Mouse (Mus musculus) adrenal gland, postnatal 36 days (tissue): Measurements from ENCODE around the gene Dnajc8. TPM values are rescaled to one million over a fixed set of nuclear protein-coding genes. Genes with fewer than 3 reads are reported as not detected.
"Not testable (repeated sequence)": the region's sequence is repeated elsewhere in the genome, so short reads cannot be mapped to it uniquely, and the experiment has no call there.

ENCODE experiments used
- DNase-seq, 2 experiments: peaks; one replicate each; pipeline ENCODE4 v3.0.0; 2021; ENCODE audit warnings: mixed read lengths in 1 of 2
- total RNA-seq, 2 experiments: library from RNA; stranded (reverse); gene quantifications; 2 replicates each; pipeline ENCODE4 v1.2.3; 2021

The Dnajc8 gene
- total RNA-seq, 2 experiments from 2014 or later = 88.0 to 95.5 TPM

GRCm38 (mm10) chr4:132515369-132516155 is 19.8 kb upstream of the Dnajc8 start:
- DNase-seq = peak; percentile 93

DNA sequence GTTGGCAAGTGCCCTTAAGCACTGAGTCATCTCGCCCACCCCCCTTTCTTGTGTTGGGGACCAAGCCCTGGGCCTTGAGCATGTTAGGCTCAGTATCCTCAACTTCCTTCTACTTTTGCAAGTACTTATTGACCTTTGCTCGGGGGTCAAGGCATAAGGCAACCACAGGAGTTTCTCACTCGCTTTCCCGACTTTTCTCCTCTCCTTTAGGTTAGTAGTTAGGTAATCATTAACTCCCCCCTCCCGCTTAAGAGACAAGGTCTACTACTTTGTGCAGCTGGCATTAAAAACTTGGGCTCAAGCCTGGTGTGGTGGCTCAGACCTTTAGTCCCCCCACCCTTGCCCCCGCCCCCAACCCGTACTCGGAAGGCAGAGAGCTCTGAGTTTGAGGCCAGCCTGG is 17.3 kb upstream of the Dnajc8 start:
- DNase-seq = no peak

DNA sequence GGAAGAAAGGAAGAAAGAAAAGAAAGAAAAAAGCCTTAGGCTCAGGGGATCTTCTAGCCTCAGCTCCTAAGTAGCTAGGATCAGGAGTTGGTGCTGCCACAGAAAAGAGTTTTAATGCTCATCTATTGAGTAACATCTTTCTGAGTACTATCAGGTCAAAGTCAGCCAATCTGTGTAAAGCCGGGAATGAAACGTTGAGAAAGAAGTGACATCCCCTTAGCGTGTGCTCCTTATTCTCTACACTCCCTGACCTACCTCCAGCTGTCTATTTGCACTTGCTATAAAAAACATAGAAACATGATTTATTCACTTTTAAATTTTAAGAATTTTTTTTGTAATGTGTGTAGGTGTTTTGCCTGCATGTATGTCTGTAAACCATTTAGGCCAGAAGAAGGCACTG is 16.2 kb upstream of the Dnajc8 start:
- no peak for DNase-seq

GRCm38 (mm10) chr4:132524321-132524741 is 11.0 kb upstream of the Dnajc8 start:
- DNase-seq = no peak

GRCm38 (mm10) chr4:132524808-132525207 is 10.5 kb upstream of the Dnajc8 start:
- no peak for DNase-seq

GRCm38 (mm10) chr4:132526678-132527077 is 8.7 kb upstream of the Dnajc8 start:
- DNase-seq = no peak

GRCm38 (mm10) chr4:132527917-132528522 is 7.3 kb upstream of the Dnajc8 start:
- no peak for DNase-seq

DNA sequence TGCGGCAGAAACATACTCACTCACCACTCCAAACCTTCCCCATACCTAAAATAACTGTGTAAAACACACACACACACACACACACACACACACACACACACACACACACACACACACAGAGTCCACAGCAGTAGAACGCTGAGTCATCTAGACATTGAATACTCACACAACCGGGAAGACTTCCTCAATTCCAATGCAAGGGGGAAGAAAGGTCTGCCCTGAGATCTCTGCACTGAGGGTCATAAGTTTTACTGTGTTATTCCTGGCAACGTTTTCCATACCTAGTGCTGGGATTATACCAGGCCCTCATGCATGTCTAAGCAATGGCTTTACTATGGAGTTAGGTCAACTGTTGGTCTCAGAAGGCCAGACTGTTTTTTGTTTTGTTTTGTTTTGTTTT is 6.0 kb upstream of the Dnajc8 start:
- DNase-seq = no peak

DNA sequence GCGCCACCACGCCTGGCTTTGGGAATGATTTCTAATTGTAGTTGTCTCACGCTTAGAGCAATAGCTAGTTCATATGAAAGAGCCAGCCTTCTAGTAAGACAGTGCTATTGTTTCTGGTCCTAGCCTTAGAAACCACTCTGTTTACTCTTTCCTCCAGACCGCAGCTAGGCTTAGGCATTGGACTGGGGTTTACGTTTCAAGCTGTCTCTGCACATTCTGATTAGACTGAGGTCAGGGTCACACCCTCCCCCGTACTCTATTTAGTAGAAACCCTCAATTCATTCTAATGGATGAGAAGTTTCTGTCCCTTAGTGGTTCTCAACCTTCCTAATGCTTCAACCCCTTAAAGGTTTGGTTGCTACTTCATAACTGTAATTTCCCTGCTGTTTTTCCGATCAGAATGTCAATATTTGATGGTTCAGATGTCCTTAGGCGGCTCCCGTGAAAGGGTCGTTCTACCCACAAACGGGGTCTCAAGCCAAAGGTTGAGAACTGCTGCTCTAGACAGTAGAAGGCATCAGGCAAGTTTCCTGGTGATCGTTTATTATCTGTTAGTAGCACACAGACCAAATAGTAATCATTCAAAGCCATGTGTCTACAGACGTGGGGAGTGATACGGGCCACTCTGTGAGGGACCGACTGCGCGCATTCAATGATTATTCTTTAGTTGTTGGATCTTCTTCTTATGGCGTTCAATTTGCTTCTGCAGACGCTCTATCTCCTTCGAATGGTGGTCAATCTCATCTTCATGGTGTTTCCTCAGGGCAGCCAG is 5.1 kb upstream of the Dnajc8 start:
- no peak for DNase-seq

DNA sequence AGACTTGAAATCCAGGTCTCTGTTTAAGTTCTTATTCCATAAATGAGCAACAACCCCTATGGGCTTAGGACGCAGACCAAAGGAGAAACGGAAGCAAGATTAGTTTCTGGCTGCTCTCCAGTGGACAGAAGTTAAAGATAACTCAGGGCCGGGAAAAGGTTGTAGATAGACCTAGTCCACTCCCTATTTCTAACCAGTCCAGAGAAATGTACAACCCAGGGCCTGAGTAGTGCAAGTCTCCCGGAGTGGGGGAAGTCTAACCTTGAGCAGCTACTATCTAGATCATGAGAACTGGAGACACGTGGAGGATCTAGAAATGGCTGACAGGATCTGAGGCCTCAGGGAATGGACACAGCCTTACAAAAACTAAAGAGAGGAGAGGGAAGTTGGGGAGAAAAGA is 2.9 kb upstream of the Dnajc8 start:
- DNase-seq = peak in 1 of 2 experiments; percentile 30

- peak; percentile 92 to 95 for DNase-seq
Measured at GRCm38 (mm10) chr4:132532981-132533916, 2.1 kb upstream of the Dnajc8 start, which contains the start of gene Atpif1. Gene Atpif1 (minus strand): TSS chr4:132533659.

DNA sequence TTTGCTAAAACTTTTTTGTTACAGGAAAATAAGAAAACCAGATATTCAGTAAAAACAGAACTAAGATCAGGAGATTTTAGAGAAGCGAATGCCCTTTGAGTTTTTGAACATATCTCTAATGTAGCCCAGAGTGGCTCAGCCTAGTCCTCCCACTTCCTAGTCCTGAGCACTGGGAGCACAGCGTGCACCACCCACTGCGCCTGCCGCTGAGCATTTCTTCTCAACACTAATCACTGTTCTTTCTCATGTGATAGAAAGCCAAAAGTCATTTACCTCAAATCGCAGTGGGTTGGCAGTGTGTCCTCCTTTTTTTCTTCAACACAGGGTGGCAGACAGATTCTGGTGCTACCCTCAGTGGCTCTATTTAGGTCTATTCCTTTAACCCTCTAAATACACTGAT is 4.1 kb downstream of the Dnajc8 start:
- DNase-seq = no peak

DNA sequence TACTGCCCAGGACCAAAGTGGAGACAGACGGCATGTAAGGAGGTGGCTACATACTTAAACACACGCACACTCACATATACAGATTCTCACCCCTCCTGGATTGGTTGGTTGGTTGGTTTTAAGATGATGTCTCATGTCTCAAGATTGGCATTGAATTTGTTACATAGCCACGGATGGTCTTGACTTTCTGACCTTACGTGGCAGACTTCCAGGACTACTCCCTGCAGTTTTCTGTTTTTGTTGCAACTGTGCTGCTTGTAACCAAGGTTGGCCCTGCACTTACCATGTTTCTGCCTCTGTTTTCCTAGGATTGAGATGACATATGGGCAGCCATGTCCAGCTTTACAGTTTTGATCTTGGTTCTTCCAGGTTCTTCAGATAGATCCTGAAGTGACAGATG is 6.1 kb downstream of the Dnajc8 start:
- DNase-seq = peak; percentile 30 to 57

GRCm38 (mm10) chr4:132542724-132543123 is 7.4 kb downstream of the Dnajc8 start:
- DNase-seq = peak in 1 of 2 experiments; percentile 34

- peak; percentile 67 to 76 for DNase-seq
Measured at GRCm38 (mm10) chr4:132545851-132546250, 10.5 kb downstream of the Dnajc8 start.

GRCm38 (mm10) chr4:132554221-132554620 is 18.9 kb downstream of the Dnajc8 start:
- DNase-seq = no peak

- no peak for DNase-seq
Measured at GRCm38 (mm10) chr4:132554653-132555052, 19.3 kb downstream of the Dnajc8 start.

- DNase-seq = not testable (repeated sequence)
Measured at GRCm38 (mm10) chr4:132555550-132555949, 20.2 kb downstream of the Dnajc8 start.

DNA sequence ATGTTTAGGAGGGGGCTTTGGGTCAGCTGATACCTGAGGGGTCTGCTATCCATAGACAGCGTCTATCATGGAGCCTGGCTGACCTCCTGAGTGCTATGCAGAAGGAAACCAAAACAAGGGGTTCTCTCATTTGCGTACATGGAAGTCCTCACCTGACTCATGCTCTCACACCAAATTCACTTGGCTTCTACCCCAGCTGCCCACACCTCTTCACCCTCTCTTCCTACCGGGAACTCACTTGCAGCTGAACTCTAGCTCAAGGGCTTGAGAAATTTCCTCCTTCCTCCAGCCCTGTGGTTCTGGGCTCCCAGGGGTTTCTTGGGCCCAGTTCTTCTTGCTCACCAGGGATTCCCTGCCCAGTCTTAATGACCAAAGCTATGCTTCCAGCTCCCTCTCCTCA is 27.9 kb downstream of the Dnajc8 start:
- DNase-seq = no peak

GRCm38 (mm10) chr4:132563965-132564364 is 28.6 kb downstream of the Dnajc8 start, which contains the start of gene Ptafr:
Gene Ptafr (plus strand): TSS chr4:132564067.
- DNase-seq = peak; percentile 16 to 43

- DNase-seq = no peak
Measured at GRCm38 (mm10) chr4:132565089-132565747, 29.9 kb downstream of the Dnajc8 start.
